Mouse (Mus musculus) stomach, postnatal 0 days (tissue): ENCODE results near the gene Cnst.
"Not testable (repeated sequence)": the region's sequence is repeated elsewhere in the genome, so short reads cannot be mapped to it uniquely, and the experiment has no call there.

Experiments
- CTCF ChIP-seq: IDR thresholded peaks from 2 replicates; pipeline ENCODE4 v1.5.1; 2016; ENCODE audit warnings: antibody characterized with exemption, low read depth, mild to moderate bottlenecking, moderate library complexity
- EP300 ChIP-seq: optimal IDR thresholded peaks from 2 replicates; pipeline ENCODE3; 2016; ENCODE audit warnings: antibody characterized with exemption

- not testable (repeated sequence) for TF ChIP-seq CTCF, EP300
Observed at GRCm38 (mm10) chr1:179545768-179546550, at the start of gene Cnst, which contains the start of gene Tfb2m.
